Mouse (Mus musculus) brain, embryonic 14.5 days (tissue): ENCODE data around the gene Stk39.

Experiments
- CTCF ChIP-seq: fragments of 200-500 bp; IDR thresholded peaks from 2 replicates; pipeline ENCODE4 v1.5.1; 2012; ENCODE audit warnings: inconsistent platforms, mild to moderate bottlenecking, moderate library complexity, borderline replicate concordance; ENCODE audit not compliant: insufficient read depth, insufficient read length; ENCODE audit errors: extremely low read depth
- POLR2A ChIP-seq: fragments of 200-500 bp; IDR thresholded peaks from 2 replicates; pipeline ENCODE4 v1.6.1; 2012; ENCODE audit warnings: mild to moderate bottlenecking, inconsistent platforms, borderline replicate concordance; ENCODE audit not compliant: poor library complexity, insufficient read depth, insufficient read length, severe bottlenecking; ENCODE audit errors: extremely low read depth

- no peak for TF ChIP-seq CTCF
- TF ChIP-seq POLR2A: no peak
Observed at GRCm38 (mm10) chr2:68466124-68467070, 5.7 kb downstream of the Stk39 start.
